Mouse (Mus musculus): ENCODE results near the gene Ddit4.

DNA sequence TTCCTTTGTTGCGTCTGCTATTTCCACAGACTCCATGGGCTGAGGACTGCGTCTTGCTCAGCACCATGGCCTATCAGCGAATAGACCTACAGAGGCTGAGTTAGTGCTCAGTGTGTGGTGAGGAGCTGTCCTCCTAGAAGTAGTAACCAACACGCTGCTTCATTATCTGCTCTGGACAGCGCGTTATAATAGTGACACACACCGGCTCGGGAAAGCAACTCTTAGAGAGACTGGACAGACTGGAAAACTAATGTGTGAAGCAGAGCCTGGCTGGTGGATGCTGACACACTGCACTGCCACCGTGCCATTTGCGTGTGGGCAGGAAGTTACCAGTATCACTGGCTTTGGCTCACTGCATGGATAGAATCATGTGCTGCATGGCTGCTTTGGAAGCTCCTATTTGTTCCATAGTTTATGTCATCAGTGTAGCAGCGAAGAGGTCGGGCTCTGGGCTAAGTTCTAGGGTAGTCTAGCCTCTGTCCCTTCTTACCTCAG lies 30.8 kb upstream of the Ddit4 start:
- TF ChIP-seq CTCF (IDR thresholded peaks at IDR 0.05; ENCODE audit: low read depth) = no peak
- TF ChIP-seq EP300 (IDR thresholded peaks at IDR 0.05; ENCODE audit: low read depth) = no peak
